Mouse (Mus musculus) testis, adult 2 months (tissue): ENCODE results near the gene Zbtb43. TPM values are rescaled to one million over a fixed set of nuclear protein-coding genes. Genes with fewer than 3 reads are reported as not detected.

Experiments used
- H3K27ac ChIP-seq: fragments of 200-500 bp; 2 replicates; pipeline ENCODE4 v1.5.1; 2012; ENCODE audit warnings: low read depth, low read length; ENCODE audit not compliant: control insufficient read depth, insufficient read depth
- H3K27me3 ChIP-seq: fragments of 200-500 bp; 2 replicates; pipeline ENCODE4 v1.6.1; 2012; ENCODE audit warnings: mild to moderate bottlenecking, low read length, moderate library complexity; ENCODE audit not compliant: control insufficient read depth, insufficient read depth
- H3K36me3 ChIP-seq: fragments of 200-500 bp; 2 replicates; pipeline ENCODE4 v1.6.1; 2012; ENCODE audit warnings: mild to moderate bottlenecking, low read length; ENCODE audit not compliant: control insufficient read depth, insufficient read depth
- H3K4me1 ChIP-seq: fragments of 200-500 bp; 2 replicates; pipeline ENCODE4 v1.6.1; 2012; ENCODE audit warnings: low read length; ENCODE audit not compliant: control insufficient read depth, insufficient read depth
- H3K4me3 ChIP-seq: fragments of 200-500 bp; 2 replicates; pipeline ENCODE4 v1.5.1; 2012; ENCODE audit warnings: low read depth, mild to moderate bottlenecking, low read length, moderate library complexity, mixed read lengths; ENCODE audit not compliant: control insufficient read depth
- CTCF ChIP-seq: fragments of 200-500 bp; IDR thresholded peaks from 2 replicates; pipeline ENCODE4 v1.5.1; 2012; ENCODE audit warnings: low read depth, mild to moderate bottlenecking, inconsistent platforms, low read length, moderate library complexity; ENCODE audit not compliant: control insufficient read depth, insufficient read depth, insufficient replicate concordance
- POLR2A ChIP-seq: fragments of 200-500 bp; IDR thresholded peaks from 2 replicates; pipeline ENCODE4 v1.6.1; 2012; ENCODE audit warnings: low read depth, mild to moderate bottlenecking, inconsistent platforms, low read length, moderate library complexity; ENCODE audit not compliant: control insufficient read depth
- polyA plus RNA-seq: library from polyadenylated mRNA; depleted of rRNA; stranded (reverse); fragments of >200 nt; gene quantifications from 2 replicates; pipeline ENCODE4 v1.2.3, GENCODE M21; 2012

Zbtb43 gene
- polyA plus RNA-seq, 1 experiment: 5.4 TPM

DNA sequence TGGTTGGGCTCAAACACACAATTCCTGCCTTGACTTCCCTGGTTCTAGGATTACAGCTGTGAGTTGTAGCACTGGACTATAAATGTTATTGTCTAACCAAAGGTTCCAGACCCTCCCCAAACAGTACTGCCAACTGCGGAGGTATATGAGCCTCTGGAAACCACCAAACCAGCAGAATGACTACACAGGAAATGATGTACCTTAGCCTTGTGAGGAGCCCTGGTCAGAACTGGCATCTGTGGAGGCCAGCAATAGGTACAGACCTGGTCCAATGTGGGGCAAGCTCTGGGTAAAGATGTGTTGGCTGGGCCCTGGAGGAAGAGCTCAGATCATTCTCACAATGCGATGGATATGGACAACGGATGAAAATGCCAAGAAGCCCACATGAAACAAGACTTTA, 23.7 kb upstream of the Zbtb43 start:
- H3K27me3 ChIP-seq: no peaks in the 10 kb centered on the region
- no peaks in the 10 kb centered on the region for H3K36me3 ChIP-seq
- H3K4me1 ChIP-seq: no peaks in the 10 kb centered on the region
- no peak overlapping the region for H3K27ac ChIP-seq
- no peak overlapping the region for H3K4me3 ChIP-seq
- TF ChIP-seq CTCF: no peak
- TF ChIP-seq POLR2A: no peak

DNA sequence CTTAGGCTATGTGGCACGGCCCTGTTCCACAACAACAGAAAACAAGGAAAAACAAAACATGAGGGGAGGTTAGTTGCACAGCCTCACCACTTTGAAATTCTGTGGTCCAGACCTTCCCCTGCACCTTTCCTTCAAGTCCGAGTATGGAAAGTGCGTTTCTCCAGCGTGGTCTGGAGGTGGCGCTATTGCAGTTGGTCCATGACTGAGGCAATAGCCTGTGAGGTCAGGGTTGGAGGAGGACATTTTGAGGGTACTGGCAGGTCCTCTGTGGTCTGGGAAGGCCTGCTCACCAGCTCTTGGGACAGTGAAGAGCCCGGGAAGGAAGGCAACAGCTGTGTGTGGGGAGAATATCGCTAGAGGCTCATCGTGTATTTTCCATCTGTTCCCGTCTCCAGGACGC, 21.2 kb upstream of the Zbtb43 start:
- no peak overlapping the region for H3K4me3 ChIP-seq
- no peaks in the 10 kb centered on the region for H3K4me1 ChIP-seq
- no peak overlapping the region for H3K27ac ChIP-seq
- H3K36me3 ChIP-seq: no peaks in the 10 kb centered on the region
- no peaks in the 10 kb centered on the region for H3K27me3 ChIP-seq
- TF ChIP-seq POLR2A (no peak), CTCF (peak; percentile 91; the same call in 1 of the 2 replicates)

DNA sequence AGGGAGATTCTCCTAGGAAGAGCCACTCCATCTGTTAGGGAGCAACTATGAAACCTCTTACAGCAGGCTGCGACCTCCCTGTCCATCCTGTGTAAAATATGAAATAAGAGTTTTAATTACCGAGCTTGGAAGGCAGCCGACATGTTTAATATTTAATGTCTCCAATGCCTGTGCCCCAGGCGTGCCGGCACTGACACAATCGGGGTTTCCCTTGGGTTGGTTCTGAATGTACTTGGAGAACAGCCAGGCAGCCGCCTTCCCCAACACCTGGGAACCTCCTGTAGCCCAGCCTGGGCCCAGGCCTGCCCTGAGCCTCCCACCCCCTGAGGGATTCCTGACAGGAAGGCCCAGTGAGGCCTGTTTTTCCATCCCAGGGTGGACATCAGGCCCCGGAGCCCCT, 19.0 kb upstream of the Zbtb43 start:
- Histone ChIP-seq H3K27me3 (no peaks in the 10 kb centered on the region), H3K4me3 (no peak overlapping the region), H3K4me1 (no peaks in the 10 kb centered on the region), H3K27ac (no peak overlapping the region), H3K36me3 (no peaks in the 10 kb centered on the region)
- TF ChIP-seq CTCF (no peak), POLR2A (no peak)

DNA sequence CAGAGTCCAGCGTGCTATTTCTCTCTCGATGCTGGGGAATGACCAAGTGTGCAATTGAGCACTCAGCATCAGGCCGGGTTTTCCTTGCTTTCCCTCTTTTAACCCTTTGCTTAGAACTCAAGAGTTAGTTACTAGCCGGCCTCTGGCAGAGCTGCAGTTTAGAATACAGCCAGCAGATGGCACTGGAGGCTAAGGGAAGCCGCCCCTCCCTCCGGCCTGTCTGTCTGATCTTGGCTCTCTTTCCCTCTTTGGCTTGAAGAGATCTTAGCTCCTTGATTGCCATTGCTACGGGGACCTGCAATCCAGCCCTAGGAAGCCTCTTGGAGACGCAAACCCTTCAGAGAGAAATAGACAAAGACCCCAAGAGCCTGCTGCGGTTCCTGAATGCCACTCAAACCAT, 18.5 kb upstream of the Zbtb43 start:
- no peaks in the 10 kb centered on the region for H3K4me1 ChIP-seq
- no peak overlapping the region for H3K27ac ChIP-seq
- H3K27me3 ChIP-seq: no peaks in the 10 kb centered on the region
- no peak overlapping the region for H3K4me3 ChIP-seq
- H3K36me3 ChIP-seq: no peaks in the 10 kb centered on the region
- TF ChIP-seq CTCF (peak; percentile 89), POLR2A (no peak)

DNA sequence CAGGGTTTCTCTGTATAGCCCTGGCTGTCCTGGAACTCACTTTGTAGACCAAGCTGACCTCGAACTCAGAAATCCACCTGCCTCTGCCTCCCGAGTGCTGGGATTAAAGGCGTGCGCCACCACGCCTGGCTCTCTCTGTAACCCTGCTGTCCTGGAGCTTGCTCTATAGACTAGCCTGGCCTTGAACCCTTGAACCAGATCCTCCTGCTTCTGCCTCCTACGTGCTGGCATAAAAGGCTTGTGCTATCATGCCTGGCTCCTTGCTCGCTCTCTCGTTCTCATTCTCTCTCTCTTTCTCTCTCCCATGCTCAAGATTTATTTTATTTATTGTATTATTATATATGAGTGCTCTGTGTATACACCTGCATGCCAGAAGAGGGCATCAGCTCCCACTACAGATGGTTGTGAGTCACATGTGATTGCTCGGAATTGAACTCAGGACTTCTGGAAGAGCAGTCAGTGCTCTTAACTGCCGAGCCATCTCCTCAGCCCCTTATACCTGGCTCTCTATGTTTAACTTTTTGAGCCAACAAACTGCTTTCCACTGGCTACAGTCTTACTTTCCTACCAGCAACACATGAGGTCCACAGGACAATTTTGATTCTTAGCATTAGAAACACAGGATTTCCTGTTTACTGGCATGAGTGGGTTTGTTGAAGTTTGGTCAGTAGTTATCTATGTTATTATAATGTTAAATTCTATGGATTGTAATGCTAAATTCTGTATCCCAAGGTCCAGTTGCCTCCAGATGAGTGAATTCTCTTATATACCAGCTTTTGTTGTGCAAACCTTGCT, 9.8 kb upstream of the Zbtb43 start:
- no peaks in the 10 kb centered on the region for H3K27me3 ChIP-seq
- no peaks in the 10 kb centered on the region for H3K4me1 ChIP-seq
- no peak overlapping the region for H3K27ac ChIP-seq
- TF ChIP-seq CTCF (no peak), POLR2A (no peak)
- no peak overlapping the region for H3K4me3 ChIP-seq
- H3K36me3 ChIP-seq: no peaks in the 10 kb centered on the region

DNA sequence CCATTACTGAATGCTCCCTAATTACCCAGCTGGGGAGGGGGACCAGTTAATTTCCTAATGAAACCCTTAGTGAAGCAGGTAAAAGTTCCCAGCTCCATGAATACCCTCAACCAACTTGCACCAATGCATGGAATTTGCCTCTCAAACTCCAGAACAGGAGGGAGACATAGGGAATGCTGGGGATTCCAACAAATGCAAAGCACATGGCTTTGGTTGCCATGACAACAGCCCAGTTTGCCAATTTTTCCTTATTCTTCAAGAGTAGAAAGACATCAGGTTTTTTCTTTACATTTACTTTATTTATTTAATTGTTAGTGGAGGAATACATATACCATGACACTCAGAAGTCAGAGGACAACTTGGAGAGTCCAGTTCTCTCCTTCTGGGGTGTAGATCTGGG, 7.6 kb upstream of the Zbtb43 start:
- TF ChIP-seq CTCF (no peak), POLR2A (no peak)
- Histone ChIP-seq H3K27ac (no peak overlapping the region), H3K4me1 (no peaks in the 10 kb centered on the region), H3K36me3 (no peaks in the 10 kb centered on the region), H3K27me3 (no peaks in the 10 kb centered on the region), H3K4me3 (no peak overlapping the region)

DNA sequence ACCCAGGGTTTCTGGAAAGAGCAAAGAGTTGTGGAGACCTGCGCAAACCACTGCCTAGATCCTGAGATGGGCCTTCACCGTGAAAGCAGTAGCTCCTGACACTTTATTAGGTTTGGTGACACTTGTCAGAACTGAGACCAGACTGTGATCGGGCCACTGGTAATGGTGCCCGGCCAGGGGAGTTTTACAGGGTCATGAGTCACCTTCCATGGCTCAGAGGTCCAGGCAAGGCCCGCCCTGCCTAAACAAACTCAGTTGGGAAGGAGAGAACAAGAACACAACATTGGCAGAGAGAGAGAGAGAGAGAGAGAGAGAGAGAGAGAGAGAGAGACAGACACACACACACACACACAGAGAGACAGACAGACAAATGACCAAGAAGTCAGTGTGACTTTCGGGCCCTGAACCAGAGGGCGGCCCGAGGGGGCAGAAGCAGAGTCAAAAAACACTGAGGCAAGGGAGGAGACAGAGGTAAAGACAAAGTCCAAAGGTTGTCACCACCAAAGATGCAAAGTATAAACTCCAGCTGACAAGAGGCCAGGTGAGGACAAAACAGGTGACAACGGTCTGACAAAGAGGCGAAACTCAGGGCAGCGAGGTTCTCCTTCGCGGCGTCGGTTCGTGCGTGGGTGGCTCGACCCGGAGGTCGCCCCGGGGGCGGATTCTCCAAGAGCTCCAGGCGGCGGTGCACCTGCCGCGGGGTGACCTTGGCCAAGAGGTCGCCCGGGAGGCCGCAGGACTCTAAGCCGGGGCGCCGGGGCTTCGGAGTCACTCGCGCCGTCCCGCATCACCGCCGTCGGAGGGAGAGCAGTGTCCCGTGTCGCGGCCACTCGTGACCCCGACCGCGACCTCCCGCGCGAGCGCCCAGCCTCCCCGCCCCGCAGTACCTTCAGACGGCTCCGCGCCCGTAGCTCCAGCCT, 553 bp downstream of the Zbtb43 start:
- no peaks in the 10 kb centered on the region for H3K27me3 ChIP-seq
- H3K4me3 ChIP-seq: peak overlapping the region; percentile 98
- H3K27ac ChIP-seq: peak overlapping the region; percentile 88
- TF ChIP-seq CTCF (no peak), POLR2A (no peak)
- H3K36me3 ChIP-seq: no peaks in the 10 kb centered on the region; the same call in 1 of the 2 replicates
- H3K4me1 ChIP-seq: peaks cover 4% of the 10 kb centered on the region
